Mouse (Mus musculus) activated CD4-positive, CD25-positive, alpha-beta regulatory T cell (primary cell): ENCODE data around the gene Zbtb34. TPM values are rescaled to one million over a fixed set of nuclear protein-coding genes. Genes with fewer than 3 reads are reported as not detected.

Source experiments
- polyA plus RNA-seq, 2 experiments: library from polyadenylated mRNA; unstranded; fragments of 100-300 nt; shearing (Covaris generic); gene quantifications; one replicate each; pipeline ENCODE4 v1.2.1; 2017

Zbtb34 gene
- polyA plus RNA-seq, result 1 to 10 TPM; 2.3 to 3.5 TPM

DNA sequence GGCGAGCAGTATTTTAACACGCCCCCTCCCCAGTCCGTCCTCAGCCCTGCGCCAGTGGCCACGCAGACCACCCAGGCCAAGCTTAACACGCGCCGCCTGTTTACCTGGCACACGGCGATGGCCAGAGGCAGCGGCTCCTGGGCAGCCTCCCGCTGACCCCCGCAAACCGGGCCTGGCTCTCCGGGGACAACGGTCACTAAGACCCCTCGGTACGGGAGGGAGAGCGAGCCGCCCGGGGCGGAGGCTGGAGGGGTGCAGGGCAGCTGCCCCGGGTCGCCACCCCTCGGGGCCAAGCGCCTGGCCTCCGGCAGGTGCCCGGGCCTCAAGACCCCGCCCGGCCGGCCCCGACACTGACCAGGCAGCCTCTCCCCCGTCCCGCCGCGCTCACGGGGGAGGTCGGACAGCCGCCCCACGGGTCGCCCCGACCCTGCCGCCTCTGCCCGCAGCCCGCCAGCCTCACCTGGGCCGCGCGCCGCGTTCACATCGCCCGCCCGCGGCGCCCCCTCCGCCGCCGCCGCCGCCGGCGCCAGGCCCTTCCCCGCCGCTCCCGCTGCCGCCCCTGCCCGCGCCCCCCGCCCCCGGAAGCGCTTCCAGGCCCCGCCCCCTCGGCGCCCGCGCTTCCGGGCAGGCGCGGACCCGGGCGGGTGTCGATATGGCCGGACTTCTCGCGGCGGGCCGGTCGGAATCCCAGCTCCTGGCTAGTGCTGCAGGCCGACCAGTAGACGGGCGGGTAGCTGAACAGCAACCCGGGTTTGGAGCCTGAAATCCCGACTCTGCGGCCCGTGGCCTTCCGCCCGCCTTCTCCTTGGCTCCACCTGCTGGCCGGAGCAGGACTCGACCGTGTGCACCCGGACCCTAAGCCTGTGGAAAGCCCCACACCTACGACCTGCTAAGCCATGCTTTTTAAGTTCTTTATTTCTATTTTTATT is at the start of gene Zbtb34:
TSS of gene Zbtb34 (minus strand) at position 554 of the 929 bp plus-strand sequence.

GRCm38 (mm10) chr2:33468466-33469097 is 37.5 kb upstream of the Zbtb34 start, which contains the start of gene Zbtb43:
Zbtb43 (minus strand) TSS chr2:33468559.

GRCm38 (mm10) chr2:33370777-33371647 is 60.1 kb downstream of the Zbtb34 start, which contains the start of gene Ralgps1:
Ralgps1 (minus strand) TSS chr2:33371486.

Other genes starting within 250 kb of the Zbtb34 start
- 10 to 100 TPM; 11.6 to 33.2 TPM for gene Angptl2, start 215.3 kb downstream of the Zbtb34 start, polyA plus RNA-seq
- 1 to 10 TPM; 5.9 to 6.7 TPM for gene Ralgps1, start 59.8 kb downstream of the Zbtb34 start, polyA plus RNA-seq
- 10 to 100 TPM; 10.9 to 15.2 TPM for gene Zbtb43, start 37.2 kb upstream of the Zbtb34 start, polyA plus RNA-seq
- not detected for gene Lmx1b, start 209.2 kb upstream of the Zbtb34 start, polyA plus RNA-seq